Mouse (Mus musculus) cerebellum, postnatal 4 days (tissue): ENCODE measurements around the gene 2510009E07Rik.

ENCODE experiments used
- DNase-seq, 2 experiments: peaks; one replicate each; pipeline ENCODE4 v3.0.0; 2022; ENCODE audit warnings: low spot score in 2 of 2, mixed read lengths in 1 of 2

The 2510009E07Rik gene

DNA sequence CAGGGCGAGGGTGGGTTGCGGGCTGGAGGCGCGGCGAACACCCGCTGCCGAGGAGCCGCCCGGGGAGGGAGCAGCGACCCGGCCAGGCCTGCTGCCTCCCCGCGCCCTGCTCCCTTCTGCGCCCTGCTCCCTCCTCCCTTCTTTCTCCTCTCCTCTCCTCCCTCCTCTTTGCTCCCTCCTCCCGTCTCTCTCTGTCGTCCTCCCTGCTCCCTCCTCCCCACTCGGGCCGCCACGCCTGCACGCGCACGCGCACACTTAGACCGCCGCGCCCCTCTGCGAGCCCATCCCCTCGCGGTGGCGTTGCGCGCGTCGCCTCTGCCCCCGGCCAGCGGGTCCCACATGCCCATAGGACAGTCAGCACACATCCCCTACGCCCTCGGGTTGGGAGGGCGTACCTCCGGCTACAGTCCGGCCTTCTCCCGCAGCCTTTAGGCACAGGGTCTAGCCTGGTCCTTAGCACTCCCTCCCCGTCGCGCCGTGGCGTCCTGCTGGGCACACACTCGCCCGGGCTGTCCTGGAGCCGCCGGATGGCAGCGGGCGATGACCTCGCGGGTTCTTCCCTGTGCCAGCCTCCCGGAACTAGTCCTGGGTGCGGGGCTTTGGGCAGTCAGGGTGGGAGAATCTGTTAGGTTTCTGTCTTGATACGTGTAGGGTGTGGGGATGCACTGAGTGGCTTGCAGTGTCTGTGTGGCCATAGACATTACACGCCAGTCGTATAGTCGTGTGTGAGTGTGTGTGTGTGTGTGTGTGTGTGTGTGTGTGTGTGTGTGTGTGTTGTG lies at the start of gene 2510009E07Rik:
Gene 2510009E07Rik (minus strand): TSS at position 203 of the 779 bp plus-strand sequence.
- DNase-seq: peak; percentile 89 to 92

DNA sequence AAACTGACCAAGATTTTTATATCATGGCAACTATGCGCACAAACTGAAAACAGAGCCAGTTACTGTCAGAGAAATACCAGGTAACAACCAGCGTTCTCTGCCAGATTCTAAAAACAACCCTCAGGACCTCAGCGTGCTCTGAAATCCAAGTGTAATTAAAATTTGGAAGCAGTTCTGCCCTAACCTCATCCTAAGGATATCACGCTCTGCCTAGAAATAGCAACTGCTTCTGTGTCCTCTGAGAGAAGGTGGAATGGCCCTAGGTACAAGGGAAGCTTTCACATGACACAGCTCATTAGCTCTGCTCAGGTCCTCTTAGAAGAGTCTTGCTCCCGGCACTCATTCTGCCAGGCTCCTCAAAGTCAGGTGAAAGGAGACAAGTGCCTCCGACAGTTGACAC lies 48.9 kb upstream of the 2510009E07Rik start:
- DNase-seq: no peak

DNA sequence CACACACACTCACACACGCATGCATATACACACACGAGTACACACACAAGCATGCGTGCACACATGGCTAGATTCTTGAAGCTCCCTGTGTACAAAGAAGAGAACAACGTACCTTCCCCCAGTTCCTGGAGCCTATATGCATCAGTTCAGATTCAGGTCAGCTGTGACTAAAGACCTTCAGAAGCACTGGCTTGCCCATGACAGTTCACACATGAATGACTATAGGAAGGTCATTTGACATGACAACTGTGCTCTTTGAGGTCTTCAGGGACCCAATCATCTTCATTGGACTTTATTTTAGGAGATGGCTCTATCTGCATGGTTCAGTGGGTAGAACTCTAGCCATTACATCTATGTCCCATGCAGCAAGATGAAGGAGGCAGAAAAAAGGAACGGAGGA lies 48.4 kb upstream of the 2510009E07Rik start:
- no peak for DNase-seq

DNA sequence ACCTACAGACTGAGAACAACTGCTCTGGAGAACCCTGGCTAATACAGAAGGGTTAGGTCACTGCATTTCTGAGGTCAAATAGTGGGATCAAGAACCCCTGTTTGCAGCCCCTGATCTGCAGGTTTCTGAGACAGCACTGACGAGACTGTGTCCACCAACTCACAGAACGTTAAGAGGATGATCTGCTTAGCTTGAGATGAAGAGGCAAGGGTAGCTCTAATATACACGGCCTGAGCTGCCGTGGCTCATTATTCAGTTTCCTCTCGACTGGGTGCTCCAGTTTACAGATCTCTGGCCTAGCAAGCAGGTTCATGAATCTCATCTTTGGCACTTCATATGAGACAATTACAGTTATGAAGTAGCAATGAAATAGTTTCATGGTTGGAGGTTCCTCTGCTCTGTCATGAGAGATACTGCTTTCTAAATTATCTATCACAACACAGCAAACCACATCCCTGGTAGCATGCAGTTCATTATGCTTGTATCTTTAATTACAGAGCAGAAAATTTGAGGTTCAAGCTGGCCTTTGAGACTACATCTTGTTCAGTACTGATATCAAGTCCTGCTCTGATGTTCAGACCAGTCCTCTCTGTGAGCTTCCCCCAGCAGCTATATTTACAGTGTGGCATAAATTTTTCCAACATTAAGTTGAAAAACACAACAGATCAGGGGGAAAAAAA lies 47.9 kb upstream of the 2510009E07Rik start:
- no peak for DNase-seq

DNA sequence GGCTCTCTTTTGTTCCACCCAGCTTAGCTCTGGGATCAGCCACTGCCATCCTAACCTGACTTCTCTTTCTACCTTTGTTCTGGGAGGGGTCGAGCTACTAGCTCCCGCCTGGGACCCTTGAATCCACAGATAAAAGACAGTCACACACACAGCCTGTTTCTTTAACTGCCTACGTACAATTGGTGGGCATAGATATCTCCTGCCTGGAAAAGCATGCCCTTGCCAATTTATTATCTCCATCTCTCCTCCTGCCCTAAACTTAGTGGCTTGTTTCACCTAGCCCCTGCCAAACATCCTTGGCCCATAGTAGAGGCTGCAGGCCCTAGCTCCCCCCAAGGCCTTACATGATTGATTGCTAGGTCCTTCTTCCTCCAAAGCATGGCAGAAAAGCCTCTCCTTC lies 47.1 kb upstream of the 2510009E07Rik start:
- no peak for DNase-seq

DNA sequence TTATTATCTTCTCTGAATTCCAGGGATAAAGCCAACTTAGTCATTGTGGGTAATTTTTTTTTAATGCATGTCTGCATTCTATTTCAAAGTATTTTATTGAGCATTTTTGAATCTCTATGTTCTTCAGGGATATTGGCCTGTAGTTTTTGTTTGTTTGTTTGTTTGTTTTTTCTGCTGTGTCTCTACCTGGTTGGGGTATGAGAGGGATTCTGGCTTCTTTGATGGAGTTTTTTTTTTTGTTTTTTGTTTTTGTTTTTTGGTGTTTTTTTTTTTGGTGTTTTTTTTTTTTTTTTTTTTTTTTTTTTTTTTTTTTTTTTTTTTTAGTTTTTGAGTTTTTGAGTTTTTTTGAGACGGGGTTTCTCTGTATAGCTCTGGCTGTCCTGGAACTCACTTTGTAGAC lies 41.2 kb upstream of the 2510009E07Rik start:
- DNase-seq: no peak

DNA sequence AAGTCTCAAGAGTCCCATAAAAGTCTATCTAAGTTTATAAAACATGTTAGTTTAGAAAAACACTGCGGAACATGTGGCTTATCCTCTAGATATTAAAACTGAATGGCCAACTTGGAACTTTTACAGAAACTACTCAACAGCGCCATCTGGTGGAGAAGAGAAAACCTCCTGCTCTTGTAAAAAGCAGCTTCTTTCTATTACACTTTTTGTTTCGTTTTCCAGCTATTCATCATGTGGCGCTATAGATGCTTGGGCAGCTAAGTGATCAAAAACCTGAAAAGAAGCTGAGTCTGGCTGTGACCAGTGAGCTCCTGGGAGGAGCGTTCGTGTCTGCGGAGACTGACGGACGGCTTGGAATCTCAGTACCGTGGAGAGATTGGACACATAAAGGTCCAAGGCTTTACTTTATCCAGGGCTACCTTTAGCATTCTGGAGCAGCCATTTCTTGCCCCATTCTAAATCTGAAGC lies 33.5 kb upstream of the 2510009E07Rik start:
- DNase-seq: peak; percentile 50 to 79

DNA sequence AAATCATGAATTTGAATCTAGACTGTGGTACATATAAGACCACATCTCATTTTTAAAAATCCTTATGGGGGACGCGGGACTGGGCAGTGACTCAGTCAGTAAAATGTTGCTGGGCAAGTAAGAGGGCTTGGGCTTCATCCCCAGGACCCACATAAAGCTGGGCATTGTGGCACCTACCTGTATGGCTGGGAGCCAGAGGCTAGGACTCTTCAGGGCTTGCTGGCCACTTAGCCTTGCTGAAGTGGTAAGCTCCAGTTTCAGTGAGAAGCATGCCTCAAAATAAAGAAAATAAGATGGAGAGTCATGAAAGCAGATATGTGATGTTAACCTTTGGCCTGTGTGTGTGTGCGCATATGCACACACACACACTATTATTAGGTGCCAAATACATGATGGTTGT lies 33.0 kb upstream of the 2510009E07Rik start:
- DNase-seq: no peak

DNA sequence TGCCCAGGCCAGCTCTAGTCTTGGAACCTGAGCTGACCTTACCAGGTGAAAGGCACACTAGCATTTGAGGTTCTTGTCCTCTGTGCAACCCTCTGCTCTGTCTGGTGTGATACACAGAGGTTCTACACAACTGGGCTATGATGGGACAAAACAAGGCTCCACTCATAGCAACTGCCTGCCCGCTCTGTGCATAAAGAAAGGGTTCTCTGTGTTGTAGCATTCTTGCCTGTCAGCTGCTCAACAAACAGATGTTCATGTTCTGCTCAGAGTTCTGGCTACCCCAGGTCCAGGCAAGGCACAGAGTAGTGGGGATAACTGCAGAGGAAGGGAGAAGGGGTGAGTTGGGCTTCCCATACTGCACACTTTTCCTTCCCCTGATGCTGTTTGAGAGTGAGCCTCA lies 29.8 kb upstream of the 2510009E07Rik start:
- DNase-seq: no peak

DNA sequence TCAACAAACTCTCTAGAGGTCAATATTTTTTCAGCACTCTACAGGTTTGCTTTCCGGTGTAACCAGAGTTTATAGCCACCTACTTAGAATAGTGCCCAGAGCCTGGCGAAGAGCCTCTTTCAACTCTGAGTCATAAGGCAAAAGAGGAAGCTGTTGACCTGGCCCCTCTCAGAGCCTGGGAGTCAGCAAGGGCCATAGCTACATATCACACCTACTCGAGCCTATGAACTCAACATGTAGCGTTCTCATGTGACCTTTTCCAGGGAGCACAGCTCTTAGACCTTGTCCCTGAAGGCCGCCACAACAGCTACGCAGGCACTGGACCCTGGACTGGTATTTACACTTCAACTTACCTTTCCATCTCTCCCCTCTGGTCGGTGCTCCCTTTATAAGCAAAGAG lies 25.3 kb upstream of the 2510009E07Rik start:
- DNase-seq: no peak

DNA sequence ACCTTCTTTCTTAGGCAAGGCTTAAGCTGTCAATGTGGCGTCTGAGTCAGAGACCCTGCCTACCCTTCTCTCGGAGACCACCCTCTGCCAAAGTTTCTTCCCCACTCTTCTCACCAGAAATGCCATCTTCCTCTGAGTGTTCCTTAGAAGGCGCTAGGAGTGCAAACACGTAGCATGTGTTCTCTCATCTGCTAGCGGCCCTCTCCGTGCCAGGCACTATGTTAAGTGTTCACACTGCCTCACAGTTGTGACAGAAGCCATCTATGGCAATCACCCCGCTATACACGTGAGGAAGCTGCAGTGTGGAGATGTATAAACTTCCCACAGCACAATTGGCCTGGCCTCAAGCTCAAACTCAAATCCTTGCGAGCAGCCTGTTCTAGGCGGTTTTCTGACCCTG lies 20.1 kb upstream of the 2510009E07Rik start:
- DNase-seq: no peak

DNA sequence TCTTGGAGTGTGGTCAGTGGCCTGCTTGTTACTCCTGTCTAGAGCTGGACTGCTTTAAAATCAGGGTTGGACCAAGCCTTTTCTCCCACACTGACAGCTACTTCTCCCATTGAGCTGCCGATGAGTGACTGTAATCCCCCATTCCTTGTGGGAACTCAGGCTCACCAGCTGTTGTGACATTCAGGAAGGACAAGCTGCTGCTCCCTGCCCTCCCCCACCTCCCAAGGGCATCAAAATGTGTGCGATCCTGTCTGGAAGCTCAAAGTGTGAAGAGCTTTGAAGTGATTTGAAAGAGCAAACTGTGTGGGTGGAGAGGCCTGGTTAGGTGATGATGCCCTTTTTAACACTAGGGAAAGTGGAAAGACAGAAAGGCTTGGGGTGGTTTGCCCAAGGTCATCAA lies 15.9 kb upstream of the 2510009E07Rik start:
- DNase-seq: no peak

DNA sequence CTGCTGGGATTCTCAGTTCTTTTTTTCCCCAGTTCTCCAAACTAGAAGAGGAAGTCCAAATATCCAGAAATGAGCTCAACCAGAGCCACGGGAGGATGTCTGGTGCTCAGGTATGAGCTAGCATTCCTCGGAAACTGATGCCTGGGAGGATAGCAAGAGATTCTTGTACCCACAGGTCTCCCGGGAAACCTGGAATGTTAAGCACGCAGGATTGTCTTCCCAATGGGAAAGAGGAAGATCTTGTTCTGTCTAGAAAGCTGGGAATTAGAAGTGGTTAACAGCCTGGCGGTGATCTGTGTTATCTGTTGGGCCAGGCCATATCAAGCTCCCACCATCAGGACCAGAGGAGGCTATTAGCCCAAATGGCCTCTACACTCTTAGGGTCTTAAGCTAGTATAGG lies 10.2 kb upstream of the 2510009E07Rik start:
- DNase-seq: no peak

DNA sequence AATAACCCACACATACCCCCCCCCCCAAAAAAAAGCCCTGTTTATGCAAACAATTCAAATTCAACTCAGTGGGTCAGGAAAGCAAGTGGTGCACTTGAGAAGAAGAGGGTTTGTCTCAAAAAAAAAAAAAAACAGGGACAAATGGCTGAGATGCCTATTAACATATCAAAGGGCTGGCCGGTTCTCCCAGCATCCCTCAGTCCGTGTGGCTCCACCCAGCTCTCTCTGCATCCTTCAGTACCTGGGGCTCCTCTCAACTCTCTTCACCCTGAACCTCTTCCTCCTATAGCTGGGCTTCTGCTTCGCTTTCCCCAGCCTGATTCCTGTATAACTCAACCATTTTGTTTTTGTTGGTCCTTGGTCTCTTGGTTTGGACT lies 7.8 kb upstream of the 2510009E07Rik start:
- DNase-seq: no peak

DNA sequence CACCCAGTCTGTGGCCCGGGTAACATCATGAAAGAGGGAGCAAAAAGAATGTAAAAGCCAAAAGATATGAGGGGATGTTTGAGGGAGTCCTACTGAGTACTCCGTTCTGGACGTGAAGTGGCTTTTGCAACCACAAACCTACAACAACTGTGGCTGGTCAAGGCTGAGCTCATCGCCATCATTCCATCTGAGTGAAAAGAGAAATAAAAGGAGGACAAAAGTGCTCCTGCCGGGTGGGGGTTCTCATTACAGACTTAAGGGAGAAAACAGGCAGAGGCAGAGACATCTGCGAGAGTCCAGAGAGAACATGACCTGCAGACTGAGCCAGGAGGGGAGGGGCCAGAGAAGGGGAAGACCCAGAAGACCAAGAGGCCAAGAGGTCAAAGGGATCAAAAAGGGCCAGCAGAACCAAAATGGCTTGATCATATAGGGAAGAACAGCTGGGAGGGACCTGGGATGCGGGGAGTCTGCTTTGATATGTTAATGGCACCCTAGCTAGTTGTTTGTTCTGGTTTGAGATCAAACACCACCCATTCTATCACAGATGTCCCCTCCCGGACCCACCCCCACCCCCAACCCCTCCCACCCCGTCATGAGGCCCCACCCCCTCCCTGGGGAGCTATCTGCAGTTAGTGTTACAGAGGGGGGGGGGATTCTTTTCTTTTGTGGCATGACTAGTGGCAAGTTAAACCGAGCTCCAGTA lies 7.3 kb upstream of the 2510009E07Rik start:
- no peak for DNase-seq

DNA sequence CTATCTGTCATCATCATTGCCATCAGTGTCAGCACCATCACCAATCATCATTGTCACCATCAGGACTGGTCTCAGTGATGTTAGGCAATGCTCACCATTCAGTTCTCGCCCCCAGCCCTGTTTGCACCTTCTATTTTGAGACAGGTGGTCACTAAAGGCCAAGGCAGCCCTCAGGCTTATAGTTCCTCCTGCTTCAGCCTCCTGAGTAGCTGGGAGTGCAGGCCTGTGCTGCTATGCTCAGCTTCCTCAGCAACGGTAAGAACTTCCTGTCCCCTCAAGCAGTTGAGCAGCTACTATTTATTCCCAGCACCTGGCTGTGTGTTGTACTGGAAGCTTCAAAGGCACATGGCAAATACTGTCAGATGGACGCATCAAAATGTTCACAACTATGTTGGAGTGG lies 3.7 kb upstream of the 2510009E07Rik start:
- DNase-seq: no peak

DNA sequence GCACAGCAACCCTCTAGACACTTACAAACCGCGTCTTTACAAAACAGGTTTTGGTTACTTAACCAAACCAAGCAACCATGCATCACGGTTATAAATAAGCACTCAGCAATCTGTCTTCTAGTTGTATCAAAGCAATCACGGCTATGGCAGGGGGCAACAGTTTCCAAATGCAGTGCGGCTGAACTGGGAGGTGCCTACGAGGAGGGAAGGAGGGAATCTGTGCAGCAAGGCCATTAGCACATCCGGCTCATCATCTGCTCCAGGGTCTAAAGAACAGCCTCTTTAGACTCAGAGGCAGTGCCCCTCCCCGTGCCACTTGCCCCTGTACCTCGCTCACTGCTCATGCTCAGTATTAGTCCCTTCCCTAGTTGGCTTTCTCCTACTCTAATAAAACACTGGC lies 2.5 kb upstream of the 2510009E07Rik start:
- DNase-seq: no peak

DNA sequence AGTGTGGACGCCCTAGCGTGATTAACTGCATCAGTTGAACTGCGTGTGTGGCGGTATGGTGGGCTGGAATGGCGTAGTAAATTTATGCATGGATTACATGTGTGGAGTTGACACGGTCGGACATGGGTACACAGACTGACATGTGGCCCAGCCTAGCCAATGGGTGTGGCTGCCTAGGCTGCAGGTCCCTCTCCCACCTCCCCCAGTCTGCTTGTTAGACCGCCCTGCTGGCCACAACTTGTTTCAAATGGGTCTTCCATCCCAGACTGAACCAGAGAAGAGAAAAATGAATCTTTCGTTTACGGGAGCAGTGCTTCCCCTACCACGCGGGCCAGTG lies 745 bp upstream of the 2510009E07Rik start:
- peak in 1 of 2 experiments; percentile 52 for DNase-seq

DNA sequence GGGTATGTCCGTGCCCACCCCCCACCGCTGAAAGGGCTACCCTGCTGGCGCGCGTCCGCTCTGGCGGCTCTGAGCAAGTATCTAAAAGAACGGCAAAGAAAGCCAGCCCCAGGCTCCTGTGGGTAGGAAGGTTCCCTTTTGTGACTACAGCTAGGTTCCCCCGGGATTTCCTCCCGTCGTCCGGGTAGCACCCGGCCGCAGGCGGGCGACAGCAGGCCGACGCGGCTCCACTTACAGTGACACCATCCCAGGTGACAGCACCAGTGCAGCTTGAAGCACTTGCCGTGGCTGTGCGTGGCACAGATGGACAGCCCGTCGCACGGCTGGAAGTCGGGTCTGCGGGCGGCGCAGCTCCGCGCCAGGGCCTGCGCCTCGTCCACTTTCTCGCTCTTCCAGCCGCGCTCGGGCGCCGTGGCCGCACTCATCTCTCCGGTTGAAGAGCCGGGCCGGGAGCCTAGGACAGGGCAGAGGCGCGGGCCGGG lies 443 bp downstream of the 2510009E07Rik start:
- DNase-seq: peak in 1 of 2 experiments; percentile 24

DNA sequence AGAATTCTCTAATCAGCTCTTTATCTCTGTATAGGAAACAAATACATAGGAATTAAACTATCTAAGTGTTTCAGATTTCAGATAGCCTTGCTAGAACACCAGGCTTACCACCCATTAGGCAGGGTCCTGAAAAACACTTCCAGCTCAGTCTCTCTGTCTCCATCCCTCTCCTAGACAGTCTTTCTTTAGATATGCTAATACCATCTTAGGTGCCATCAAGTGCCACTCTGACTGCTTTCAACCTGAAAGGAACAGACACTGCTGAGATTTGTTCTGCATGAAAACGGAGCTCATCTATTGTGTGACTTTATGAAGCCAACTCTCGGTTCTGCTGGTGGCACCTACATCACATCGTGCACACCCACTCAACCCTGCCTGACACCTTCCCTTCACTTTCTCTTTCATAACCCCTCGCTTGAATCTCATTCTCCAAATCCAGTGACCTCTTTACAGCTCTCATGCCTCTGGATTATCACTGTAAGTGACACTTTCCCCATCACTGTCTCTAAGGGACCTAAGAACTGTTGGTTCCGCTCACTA lies 4.2 kb downstream of the 2510009E07Rik start:
- DNase-seq: no peak

DNA sequence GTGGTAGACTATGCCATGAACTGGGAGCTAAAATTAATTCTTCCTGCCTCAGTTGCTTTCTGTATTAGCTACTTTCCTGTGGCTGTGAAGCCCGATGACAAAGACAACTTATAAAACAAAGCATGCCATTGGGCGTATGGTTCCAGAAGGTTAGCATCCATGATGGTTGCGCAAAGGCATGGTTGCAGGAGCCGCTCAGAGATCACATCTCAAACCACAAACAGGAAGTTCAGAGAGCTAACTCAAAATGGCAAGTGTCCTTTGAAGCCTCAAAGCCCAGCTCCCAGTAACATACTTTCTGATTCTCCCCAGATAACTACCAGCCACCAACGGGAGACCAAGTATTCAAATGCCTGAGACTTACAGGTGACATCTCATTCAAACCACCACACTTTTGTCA lies 5.3 kb downstream of the 2510009E07Rik start:
- no peak for DNase-seq

DNA sequence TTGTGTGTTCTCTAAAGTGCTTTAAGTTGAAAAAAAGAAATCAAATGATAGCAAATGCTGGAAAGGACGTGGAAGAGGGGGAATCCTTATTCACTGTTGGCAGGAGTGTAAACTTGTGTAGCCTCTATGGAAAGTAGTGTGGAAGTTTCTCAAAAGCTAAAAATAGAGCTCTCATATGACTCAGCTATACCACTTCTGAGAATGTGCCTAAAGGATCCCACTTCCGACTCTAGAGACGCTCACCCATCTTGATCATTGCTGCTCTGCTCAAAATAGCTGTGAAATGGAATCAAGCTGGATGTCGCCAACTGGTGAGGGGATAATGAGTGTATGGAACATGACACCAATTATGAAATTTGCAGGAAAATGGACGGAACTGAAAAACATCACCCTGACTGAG lies 7.1 kb downstream of the 2510009E07Rik start:
- DNase-seq: no peak
